Mouse (Mus musculus) brain, embryonic 18.5 days (tissue): Measurements from ENCODE around the gene Tac2.

Experiments used
- DNase-seq: peaks from one replicate; pipeline ENCODE4 v3.0.0-alpha.2; 2012; ENCODE audit warnings: low read depth, low spot score

Tac2 gene

GRCm38 (mm10) chr10:127725136-127725535 is 858 bp downstream of the Tac2 start:
- no peak for DNase-seq

DNA sequence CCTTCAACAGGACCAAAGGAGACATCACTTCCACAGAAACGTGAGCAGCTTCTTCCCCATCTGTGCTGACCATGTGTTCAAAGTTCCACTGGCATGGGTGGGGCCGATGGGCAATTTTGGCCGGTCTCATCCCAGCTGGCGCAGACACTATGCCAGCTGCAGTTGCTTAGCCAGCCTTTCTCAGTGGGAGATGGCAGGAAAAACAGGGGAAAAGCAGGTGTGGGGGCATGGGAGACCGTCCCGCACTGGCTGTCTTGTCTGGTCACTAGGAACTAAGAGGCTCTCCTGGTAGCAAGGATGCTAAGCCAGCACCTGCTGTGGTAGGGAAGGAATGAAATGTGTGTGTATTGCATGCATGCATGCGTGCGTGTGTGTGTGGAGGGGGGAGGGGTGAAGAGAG is 4.2 kb downstream of the Tac2 start:
- no peak for DNase-seq

GRCm38 (mm10) chr10:127730285-127730932 is 6.1 kb downstream of the Tac2 start:
- DNase-seq = no peak

GRCm38 (mm10) chr10:127730933-127731310 is 6.6 kb downstream of the Tac2 start:
- no peak for DNase-seq

GRCm38 (mm10) chr10:127731397-127731796 is 7.1 kb downstream of the Tac2 start:
- no peak for DNase-seq

DNA sequence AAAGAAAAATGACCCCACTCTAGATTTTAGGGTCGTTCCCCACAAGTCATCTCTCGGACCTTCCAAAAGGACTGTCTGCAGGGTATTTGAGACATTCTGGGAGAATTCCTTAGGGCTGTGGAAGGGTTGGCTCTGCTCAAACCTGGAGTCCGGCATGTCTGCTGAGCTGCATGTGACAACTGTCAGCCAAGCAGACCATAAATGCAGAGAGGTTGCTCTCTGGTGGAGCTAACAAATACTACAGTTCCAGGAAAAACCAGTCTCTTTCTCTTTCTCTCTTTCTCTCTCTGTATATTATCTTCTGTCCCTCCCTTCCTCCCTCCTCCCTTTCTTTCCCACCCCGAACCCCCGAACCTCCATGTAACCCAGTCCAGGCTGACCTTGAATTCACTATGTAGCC is 10.2 kb downstream of the Tac2 start:
- no peak for DNase-seq

- no peak for DNase-seq
Observed at GRCm38 (mm10) chr10:127736266-127736665, 12.0 kb downstream of the Tac2 start.

DNA sequence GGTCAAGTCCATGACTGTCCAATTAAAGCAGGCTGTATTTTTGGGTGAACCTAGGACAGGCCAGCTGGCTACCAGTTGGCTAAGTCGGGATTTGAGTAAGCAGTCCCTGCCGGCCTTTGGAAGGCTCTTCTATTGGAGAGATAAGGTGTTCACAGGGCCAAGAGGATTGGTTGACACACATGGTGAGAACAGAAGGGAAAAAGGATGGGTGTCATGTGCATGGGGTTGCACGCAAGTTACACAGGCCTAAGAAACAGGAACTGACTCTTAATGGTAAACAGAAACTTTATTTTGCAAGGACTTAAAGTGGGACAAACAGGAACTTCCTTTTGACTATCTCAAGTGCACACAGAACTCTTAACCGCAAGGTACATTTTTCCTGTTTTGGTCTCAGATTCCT is 12.6 kb downstream of the Tac2 start:
- no peak for DNase-seq

DNA sequence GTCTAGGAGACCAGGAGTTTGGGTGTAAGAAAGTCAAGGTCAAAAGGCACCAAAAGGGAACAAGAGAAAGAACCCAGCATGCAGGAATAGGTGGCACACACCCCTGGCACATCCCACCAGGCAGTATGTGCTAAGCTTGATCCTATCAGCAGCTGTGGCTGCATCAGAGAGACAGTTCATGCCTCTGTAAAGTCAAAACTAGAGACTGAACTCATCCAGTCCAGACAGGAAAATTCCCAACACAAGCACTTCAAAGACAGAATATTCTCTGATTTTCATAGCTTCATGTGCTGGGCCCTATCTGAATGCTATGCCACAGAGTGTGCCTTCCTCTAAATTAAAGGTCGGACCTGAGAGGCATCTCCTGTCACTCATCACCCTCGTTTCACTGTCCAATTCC is 13.3 kb downstream of the Tac2 start:
- DNase-seq = no peak

GRCm38 (mm10) chr10:127738151-127738882 is 14.0 kb downstream of the Tac2 start:
- no peak for DNase-seq

GRCm38 (mm10) chr10:127739083-127739660 is 14.9 kb downstream of the Tac2 start, which contains the start of gene Zbtb39:
Gene Zbtb39 (plus strand): TSS chr10:127739538.
- DNase-seq = no peak

- no peak for DNase-seq
Observed at GRCm38 (mm10) chr10:127739661-127740161, 15.4 kb downstream of the Tac2 start.

- no peak for DNase-seq
Observed at GRCm38 (mm10) chr10:127744661-127745060, 20.4 kb downstream of the Tac2 start.

DNA sequence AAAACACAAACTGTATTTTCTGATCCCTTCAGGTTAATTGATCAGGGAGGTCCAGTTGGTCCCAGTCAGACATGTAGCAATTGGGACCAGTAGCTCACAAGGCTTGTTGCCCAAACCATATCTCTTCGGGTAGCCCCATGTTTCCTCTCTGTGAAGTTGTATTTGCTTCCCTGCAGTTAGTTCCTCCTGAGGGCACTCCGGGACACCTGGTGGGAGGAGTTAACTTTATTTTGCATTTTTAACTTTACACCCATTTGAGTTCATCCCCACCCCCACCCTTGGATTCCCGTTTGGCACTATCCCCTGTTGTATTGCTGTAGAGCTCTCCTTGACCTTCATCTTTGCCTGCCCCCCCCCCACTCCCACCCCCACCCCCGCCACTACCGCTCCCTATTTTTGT is 21.6 kb downstream of the Tac2 start:
- no peak for DNase-seq

- DNase-seq = no peak
Observed at GRCm38 (mm10) chr10:127747254-127747653, 23.0 kb downstream of the Tac2 start.

GRCm38 (mm10) chr10:127748847-127749612 is 24.8 kb downstream of the Tac2 start:
- no peak for DNase-seq

DNA sequence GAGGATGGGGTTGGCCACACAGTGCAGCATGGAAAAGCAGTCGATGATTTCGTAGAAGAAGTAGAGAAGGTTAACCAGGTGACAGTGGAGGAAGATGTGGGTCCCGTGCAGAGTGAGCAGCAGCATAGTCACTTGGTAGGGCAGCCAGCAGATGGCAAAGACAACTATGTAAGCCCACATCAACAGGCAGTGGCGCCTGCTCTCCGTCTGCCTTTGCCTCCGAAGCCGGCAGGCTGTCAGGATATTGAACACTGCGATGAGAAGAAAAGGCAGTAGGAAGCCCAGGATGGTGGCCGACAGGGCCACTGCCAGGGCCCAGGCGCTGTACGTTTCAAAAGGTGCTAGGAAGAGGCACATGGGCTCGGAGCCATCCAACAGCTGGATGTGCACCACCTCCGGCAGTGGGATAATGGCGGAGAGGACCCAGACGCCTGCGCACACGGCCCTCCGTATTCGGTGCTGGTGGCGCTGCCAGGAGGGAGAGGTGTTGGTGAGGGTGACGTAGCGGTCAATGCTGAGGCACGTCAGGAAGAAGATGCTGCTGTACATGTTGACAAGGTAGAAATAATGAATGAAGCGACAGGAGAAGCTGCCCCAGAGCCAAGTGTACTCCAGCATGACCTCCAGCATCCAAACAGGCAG is 26.0 kb downstream of the Tac2 start:
- no peak for DNase-seq

DNA sequence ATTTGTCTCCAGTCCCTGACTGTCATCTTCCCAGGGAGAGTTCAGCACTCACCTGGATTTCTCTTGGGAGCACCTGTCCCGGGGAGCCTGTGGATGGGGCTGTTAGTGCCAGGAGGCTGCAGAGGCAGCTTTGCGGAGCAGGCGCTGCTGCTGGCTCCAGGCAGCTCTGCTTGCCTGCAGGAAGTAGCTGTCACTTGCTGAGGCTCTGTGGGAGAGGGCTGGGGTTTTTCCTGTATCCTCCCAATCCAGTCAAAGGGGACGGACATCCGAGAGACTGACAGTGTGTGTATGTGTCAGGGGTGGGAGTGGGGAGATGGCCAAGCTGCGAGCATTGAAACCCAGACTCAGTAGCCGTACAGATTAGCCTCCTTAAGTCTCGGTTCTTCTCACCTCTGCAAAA is 27.3 kb downstream of the Tac2 start, which contains the start of gene Gpr182:
Gpr182 (minus strand) TSS at position 185 of the 400 bp plus-strand sequence.
- DNase-seq = no peak

GRCm38 (mm10) chr10:127754566-127755166 is 30.4 kb downstream of the Tac2 start:
- DNase-seq = no peak

GRCm38 (mm10) chr10:127755246-127755645 is 31.0 kb downstream of the Tac2 start:
- no peak for DNase-seq
